Mouse (Mus musculus): Measurements from ENCODE around the gene Commd3. TPM values are rescaled to one million over a fixed set of nuclear protein-coding genes. Genes with fewer than 3 reads are reported as not detected.

Commd3 gene
- total RNA-seq (2023): 10 to 100 TPM; 63.4 to 73.1 TPM

GRCm38 (mm10) chr2:18672133-18672765 lies at the start of gene Commd3:
Commd3 (plus strand) TSS chr2:18672384.

GRCm38 (mm10) chr2:18676936-18677491 lies 4.8 kb downstream of the Commd3 start, which contains the start of gene Bmi1:
Bmi1 (plus strand) TSS chr2:18677018.

GRCm38 (mm10) chr2:18693871-18694610 lies 21.9 kb downstream of the Commd3 start, which contains the start of gene Spag6:
Spag6 (plus strand) TSS chr2:18694032.

Other genes starting within 250 kb of the Commd3 start
- gene Bmi1, start 4.6 kb downstream of the Commd3 start, total RNA-seq (2023): 10 to 100 TPM; 32.1 to 36.3 TPM
- not detected for gene Spag6, start 21.6 kb downstream of the Commd3 start, total RNA-seq (2023)